Mouse (Mus musculus): Measurements from ENCODE around the gene Avp. TPM values are rescaled to one million over a fixed set of nuclear protein-coding genes. Genes with fewer than 3 reads are reported as not detected.

Avp gene
- polyA plus RNA-seq, 1 experiment = 0.81 TPM

DNA sequence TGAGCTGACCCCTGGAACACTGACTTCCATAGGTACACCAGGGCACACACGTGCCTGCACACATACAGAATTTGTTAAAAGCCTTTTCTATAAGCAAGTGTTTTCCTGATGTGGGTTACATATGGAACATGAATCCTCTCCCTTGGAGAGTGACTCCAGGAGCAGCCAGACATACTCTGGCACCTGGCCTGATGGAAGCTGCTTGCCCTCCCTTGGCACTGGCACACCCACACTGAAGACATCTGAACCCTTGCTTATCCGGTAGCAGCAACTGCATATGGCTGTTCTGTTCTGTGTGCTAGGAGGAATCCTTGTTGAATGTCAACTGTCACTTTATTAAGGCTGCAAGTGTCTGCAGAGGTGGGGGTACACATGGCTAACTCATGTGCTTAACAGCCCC lies 8.7 kb upstream of the Avp start:
- TF ChIP-seq CTCF (IDR thresholded peaks at IDR 0.05; ENCODE audit: extremely low read depth, insufficient read depth, low read length) (no peak), POLR2A (IDR thresholded peaks at IDR 0.05; ENCODE audit: extremely low read depth, insufficient read depth, low read length) (no peak)
- Histone ChIP-seq H3K27ac (ENCODE audit: insufficient read depth, low read length) (no peak overlapping the region), H3K4me1 (ENCODE audit: control insufficient read depth, insufficient read depth, low read length) (no peaks in the 10 kb centered on the region), H3K4me3 (ENCODE audit: insufficient read depth, low read length) (no peak overlapping the region)

DNA sequence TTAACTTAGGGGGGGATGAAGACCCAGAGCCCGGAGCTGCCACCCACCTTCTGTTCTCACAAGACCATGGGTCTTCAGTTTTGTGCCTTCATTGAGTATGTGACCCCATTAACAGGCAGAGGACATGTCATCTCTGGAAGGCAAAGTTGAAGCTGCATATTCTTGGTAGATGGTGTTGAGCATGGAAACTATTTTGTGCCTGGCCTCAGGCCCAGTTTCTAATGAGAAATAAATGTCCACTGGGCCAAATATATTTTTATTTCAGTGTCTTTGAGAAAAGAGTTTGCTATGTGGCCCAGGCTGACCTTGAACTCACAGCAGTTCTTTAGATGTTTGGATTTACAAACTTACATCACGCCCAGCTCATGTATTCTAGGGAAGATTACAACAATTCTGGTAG lies 7.4 kb upstream of the Avp start:
- TF ChIP-seq CTCF (IDR thresholded peaks at IDR 0.05; ENCODE audit: extremely low read depth, insufficient read depth, low read length) (no peak), POLR2A (IDR thresholded peaks at IDR 0.05; ENCODE audit: extremely low read depth, insufficient read depth, low read length) (no peak)
- H3K4me1 ChIP-seq (ENCODE audit: control insufficient read depth, insufficient read depth, low read length) = no peaks in the 10 kb centered on the region
- H3K27ac ChIP-seq (ENCODE audit: insufficient read depth, low read length) = no peak overlapping the region
- no peak overlapping the region for H3K4me3 ChIP-seq (ENCODE audit: insufficient read depth, low read length)

DNA sequence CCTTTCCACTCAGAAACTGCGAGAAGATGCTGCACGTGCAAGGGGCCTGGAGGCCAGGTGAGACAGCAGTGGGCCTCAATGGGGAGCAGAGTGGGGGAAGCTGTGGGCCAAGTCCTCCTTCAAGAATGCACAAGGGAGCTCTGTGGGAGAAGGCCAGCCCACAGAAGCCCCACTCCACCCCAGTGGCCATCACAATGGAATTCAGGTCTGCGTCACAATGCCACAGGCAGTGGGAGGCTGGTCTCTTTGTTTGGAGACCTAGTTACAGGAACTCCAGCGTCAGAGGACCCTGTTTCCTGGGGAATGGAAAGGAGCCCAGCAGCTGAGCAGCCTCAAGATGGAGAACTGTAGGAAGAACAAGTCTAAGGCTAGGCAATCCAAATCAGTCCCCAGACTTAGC lies 6.8 kb upstream of the Avp start:
- H3K27ac ChIP-seq (ENCODE audit: insufficient read depth, low read length) = no peak overlapping the region
- H3K4me3 ChIP-seq (ENCODE audit: insufficient read depth, low read length) = no peak overlapping the region
- no peaks in the 10 kb centered on the region for H3K4me1 ChIP-seq (ENCODE audit: control insufficient read depth, insufficient read depth, low read length)
- TF ChIP-seq CTCF (IDR thresholded peaks at IDR 0.05; ENCODE audit: extremely low read depth, insufficient read depth, low read length) (no peak), POLR2A (IDR thresholded peaks at IDR 0.05; ENCODE audit: extremely low read depth, insufficient read depth, low read length) (no peak)

DNA sequence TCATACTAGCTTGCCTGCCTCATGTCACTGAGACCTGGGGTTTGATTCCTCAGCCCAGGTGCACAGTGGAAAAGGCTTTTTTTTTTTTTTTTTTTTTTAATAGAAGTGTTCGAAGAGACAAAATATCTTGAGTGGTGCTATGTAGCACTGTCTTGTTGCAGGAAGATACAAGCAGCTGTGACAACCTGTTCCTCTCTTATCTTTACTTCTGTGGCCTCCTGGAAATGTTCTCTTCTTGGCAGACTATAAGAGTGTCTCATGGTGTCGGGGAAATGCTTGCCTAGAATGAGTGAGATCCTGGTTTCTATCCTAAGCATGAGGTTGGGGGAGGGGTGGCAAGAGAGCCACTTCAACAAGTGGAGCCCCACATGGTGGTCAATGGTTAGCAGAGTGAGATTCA lies 6.0 kb upstream of the Avp start:
- Histone ChIP-seq H3K4me1 (ENCODE audit: control insufficient read depth, insufficient read depth, low read length) (no peaks in the 10 kb centered on the region), H3K4me3 (ENCODE audit: insufficient read depth, low read length) (no peak overlapping the region), H3K27ac (ENCODE audit: insufficient read depth, low read length) (no peak overlapping the region)
- TF ChIP-seq POLR2A (IDR thresholded peaks at IDR 0.05; ENCODE audit: extremely low read depth, insufficient read depth, low read length) = no peak
- TF ChIP-seq CTCF (IDR thresholded peaks at IDR 0.05; ENCODE audit: extremely low read depth, insufficient read depth, low read length) = no peak

DNA sequence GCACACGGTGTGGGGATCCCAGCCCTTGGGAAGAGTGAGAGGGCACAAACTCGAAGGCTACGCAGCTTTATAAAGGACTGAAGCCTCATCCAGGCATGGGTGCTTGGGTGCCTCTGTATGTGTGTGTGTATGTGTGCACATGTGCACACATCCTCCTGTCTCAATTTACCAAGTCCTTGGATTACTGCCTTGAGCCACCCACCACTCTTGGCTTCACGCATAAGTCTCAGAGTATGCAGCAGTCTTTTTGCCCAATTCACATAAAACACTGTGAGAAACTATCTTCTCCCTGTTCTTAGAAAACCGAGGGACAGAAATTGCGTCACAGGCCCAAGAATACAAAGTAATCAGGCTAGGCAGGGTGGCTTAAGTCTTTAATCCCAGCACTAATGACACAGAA lies 3.7 kb upstream of the Avp start:
- H3K4me1 ChIP-seq (ENCODE audit: control insufficient read depth, insufficient read depth, low read length) = no peaks in the 10 kb centered on the region
- H3K4me3 ChIP-seq (ENCODE audit: insufficient read depth, low read length) = no peak overlapping the region
- H3K27ac ChIP-seq (ENCODE audit: insufficient read depth, low read length) = no peak overlapping the region
- TF ChIP-seq POLR2A (IDR thresholded peaks at IDR 0.05; ENCODE audit: extremely low read depth, insufficient read depth, low read length) (no peak), CTCF (IDR thresholded peaks at IDR 0.05; ENCODE audit: extremely low read depth, insufficient read depth, low read length) (no peak)

DNA sequence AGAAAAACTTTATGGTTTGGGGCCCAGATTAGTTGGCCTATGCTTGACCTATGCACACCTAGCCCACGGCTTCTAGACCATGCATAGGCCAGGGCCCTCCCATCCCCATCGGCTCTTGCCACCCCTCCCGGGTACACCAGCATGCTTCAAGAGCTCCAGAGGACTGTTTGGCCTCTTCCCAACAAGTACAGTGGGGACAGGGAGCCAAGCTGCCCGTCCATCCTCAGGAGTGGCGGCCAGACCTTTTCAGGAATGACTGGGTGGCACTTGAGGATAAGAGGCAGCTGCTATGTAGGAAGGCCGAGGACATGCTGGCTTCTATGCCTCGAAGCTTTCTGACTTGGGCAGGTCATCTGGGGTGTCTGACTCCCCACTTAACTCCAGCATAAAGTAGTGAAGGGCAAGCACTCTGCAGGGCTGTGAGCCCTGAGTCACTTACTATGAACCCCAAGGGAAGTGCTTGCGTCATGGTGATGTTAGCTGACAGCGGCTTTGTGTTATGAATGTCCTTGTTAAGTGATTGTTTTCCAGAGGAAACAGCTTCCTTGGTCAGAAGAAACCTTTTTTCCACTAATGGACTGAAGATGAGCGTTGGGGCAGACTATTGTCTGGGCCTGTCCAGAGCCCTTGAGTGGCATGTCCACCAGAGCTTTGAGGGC lies 1.7 kb upstream of the Avp start:
- Histone ChIP-seq H3K4me3 (ENCODE audit: insufficient read depth, low read length) (no peak overlapping the region), H3K4me1 (ENCODE audit: control insufficient read depth, insufficient read depth, low read length) (no peaks in the 10 kb centered on the region), H3K27ac (ENCODE audit: insufficient read depth, low read length) (no peak overlapping the region)
- TF ChIP-seq CTCF (IDR thresholded peaks at IDR 0.05; ENCODE audit: extremely low read depth, insufficient read depth, low read length) (no peak), POLR2A (IDR thresholded peaks at IDR 0.05; ENCODE audit: extremely low read depth, insufficient read depth, low read length) (no peak)

DNA sequence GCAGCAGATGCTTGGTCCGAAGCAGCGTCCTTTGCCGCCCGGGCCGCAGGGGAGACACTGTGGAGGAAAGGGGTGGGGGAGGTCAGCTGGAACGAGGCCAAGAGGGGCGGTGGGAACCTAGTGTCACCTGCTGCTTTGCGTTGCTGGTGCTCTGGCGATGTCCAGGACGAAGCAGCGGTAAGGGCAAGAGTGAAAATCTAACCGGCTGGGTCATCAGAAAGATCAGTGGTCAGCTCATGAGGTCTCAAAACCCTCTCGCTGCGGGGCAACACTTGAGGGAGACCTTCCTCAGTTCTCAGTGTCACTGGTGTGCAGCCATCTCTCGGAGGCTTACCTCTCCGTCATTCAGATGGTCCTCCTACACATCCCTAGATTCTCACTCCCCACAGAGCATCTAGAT lies 1.2 kb downstream of the Avp start:
- TF ChIP-seq POLR2A (IDR thresholded peaks at IDR 0.05; ENCODE audit: extremely low read depth, insufficient read depth, low read length) = no peak
- TF ChIP-seq CTCF (IDR thresholded peaks at IDR 0.05; ENCODE audit: extremely low read depth, insufficient read depth, low read length) = no peak
- Histone ChIP-seq H3K4me3 (ENCODE audit: insufficient read depth, low read length) (no peak overlapping the region), H3K4me1 (ENCODE audit: control insufficient read depth, insufficient read depth, low read length) (no peaks in the 10 kb centered on the region), H3K27ac (ENCODE audit: insufficient read depth, low read length) (no peak overlapping the region)

DNA sequence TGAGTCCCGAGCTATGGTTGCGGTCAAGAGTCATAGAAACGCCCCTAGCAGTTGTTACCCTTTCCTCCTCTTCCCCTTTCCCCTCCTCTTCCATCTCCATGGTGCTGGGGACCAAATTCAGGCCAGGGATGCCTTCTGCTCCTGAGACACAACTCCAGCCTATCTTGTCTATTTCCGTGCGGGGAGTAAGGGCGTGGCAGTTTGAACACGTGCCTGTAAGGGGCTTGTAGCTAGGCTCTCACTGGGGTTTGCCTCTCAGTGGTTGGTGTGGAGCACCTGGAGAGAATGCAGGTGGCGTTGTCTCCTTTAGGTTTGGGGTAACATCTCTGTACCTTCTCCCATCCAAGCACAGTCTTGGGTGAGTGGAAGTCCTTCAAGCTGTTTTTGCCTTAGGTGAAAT lies 2.6 kb downstream of the Avp start:
- Histone ChIP-seq H3K4me3 (ENCODE audit: insufficient read depth, low read length) (no peak overlapping the region), H3K27ac (ENCODE audit: insufficient read depth, low read length) (no peak overlapping the region), H3K4me1 (ENCODE audit: control insufficient read depth, insufficient read depth, low read length) (no peaks in the 10 kb centered on the region)
- TF ChIP-seq CTCF (IDR thresholded peaks at IDR 0.05; ENCODE audit: extremely low read depth, insufficient read depth, low read length) (no peak), POLR2A (IDR thresholded peaks at IDR 0.05; ENCODE audit: extremely low read depth, insufficient read depth, low read length) (no peak)

DNA sequence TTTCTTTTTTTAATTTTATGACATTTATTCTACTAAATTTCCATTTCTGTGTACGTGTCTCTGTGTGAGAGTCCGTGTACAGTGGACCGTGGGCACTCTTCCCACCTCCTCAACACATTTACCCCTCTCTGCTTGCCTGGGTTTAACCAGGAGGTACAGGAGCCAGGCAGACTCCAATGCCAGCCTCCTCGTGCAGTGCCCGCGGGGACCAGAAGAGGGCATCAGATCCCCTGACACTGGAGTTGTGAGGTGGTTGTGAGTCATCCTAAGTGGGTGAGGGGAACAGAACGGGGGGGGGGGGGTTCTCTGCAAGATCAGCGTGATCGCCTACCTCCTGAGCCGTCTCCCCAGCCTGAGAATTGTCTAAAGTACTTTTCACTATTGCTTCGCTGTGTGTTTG lies 4.2 kb downstream of the Avp start:
- H3K4me3 ChIP-seq (ENCODE audit: insufficient read depth, low read length) = no peak overlapping the region
- H3K27ac ChIP-seq (ENCODE audit: insufficient read depth, low read length) = no peak overlapping the region
- TF ChIP-seq CTCF (IDR thresholded peaks at IDR 0.05; ENCODE audit: extremely low read depth, insufficient read depth, low read length) (peak; percentile 61), POLR2A (IDR thresholded peaks at IDR 0.05; ENCODE audit: extremely low read depth, insufficient read depth, low read length) (no peak)
- no peaks in the 10 kb centered on the region for H3K4me1 ChIP-seq (ENCODE audit: control insufficient read depth, insufficient read depth, low read length)

DNA sequence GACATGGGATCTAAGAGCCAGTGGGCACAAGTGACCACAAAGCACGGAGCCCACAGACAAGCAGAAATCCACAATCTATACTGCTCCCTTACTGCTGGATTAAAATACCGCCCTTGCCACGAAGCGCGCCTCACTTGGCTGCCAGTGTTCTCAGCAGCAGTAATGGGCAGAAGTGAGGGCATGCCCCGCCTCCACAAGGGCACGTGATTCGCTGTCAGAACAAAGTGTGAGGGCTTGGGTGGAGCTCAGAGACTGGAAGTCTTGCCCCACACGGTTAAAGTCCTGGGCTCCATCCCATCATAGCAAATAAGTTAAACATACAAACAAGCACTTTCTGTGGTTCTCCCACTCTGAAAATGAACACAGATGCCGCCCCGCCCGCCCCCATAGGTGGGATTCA lies 4.7 kb downstream of the Avp start:
- H3K4me3 ChIP-seq (ENCODE audit: insufficient read depth, low read length) = no peak overlapping the region
- H3K27ac ChIP-seq (ENCODE audit: insufficient read depth, low read length) = no peak overlapping the region
- no peaks in the 10 kb centered on the region for H3K4me1 ChIP-seq (ENCODE audit: control insufficient read depth, insufficient read depth, low read length)
- no peak for TF ChIP-seq CTCF (IDR thresholded peaks at IDR 0.05; ENCODE audit: extremely low read depth, insufficient read depth, low read length)
- no peak for TF ChIP-seq POLR2A (IDR thresholded peaks at IDR 0.05; ENCODE audit: extremely low read depth, insufficient read depth, low read length)
